Mouse (Mus musculus) hindbrain, postnatal 0 days (tissue): ENCODE data around the gene Med8. TPM values are rescaled to one million over a fixed set of nuclear protein-coding genes. Genes with fewer than 3 reads are reported as not detected.

ENCODE experiments used
- ATAC-seq: fragments of 200-750 bp; cut with Nextera tagmentation; 2 replicates; pipeline ENCODE4 v1.8.0; 2017; ENCODE audit warnings: mild to moderate bottlenecking, moderate TSS enrichment, moderate library complexity
- DNase-seq: peaks from one replicate; pipeline ENCODE4 v3.0.0-alpha.2; 2015; ENCODE audit warnings: low spot score
- H3K27ac ChIP-seq: fragments of 300-500 bp; sonication (generic); 2 replicates; pipeline ENCODE4 v1.5.1; 2014; ENCODE audit warnings: mild to moderate bottlenecking
- H3K27me3 ChIP-seq: fragments of 300-500 bp; sonication (generic); 2 replicates; pipeline ENCODE4 v1.6.1; 2014; ENCODE audit warnings: low read length, mixed read lengths; ENCODE audit not compliant: insufficient read depth
- H3K36me3 ChIP-seq: fragments of 300-500 bp; sonication (generic); 2 replicates; pipeline ENCODE4 v1.6.1; 2014; ENCODE audit warnings: low read length, mixed read lengths; ENCODE audit not compliant: insufficient read depth
- H3K4me1 ChIP-seq: fragments of 300-500 bp; sonication (generic); 2 replicates; pipeline ENCODE4 v1.6.1; 2014; ENCODE audit warnings: antibody characterized with exemption, low read length, mixed read lengths; ENCODE audit not compliant: insufficient read depth
- H3K4me2 ChIP-seq: fragments of 300-500 bp; sonication (generic); 2 replicates; pipeline ENCODE4 v1.6.1; 2014; ENCODE audit warnings: low read depth, mild to moderate bottlenecking, low read length, moderate library complexity, mixed read lengths
- H3K4me3 ChIP-seq: fragments of 300-500 bp; sonication (generic); 2 replicates; pipeline ENCODE4 v1.5.1; 2014; ENCODE audit warnings: low read length
- H3K9ac ChIP-seq: fragments of 300-500 bp; sonication (generic); replicated peaks from 2 replicates; pipeline ENCODE4 v1.6.1; 2014; ENCODE audit warnings: mild to moderate bottlenecking, low read length, moderate library complexity, mixed read lengths
- H3K9me3 ChIP-seq: fragments of 300-500 bp; sonication (generic); 2 replicates; pipeline ENCODE4 v1.6.1; 2016; ENCODE audit warnings: low read length, mixed read lengths
- CTCF ChIP-seq: IDR thresholded peaks from 2 replicates; pipeline ENCODE4 v1.5.1; 2016; ENCODE audit warnings: antibody characterized with exemption, control low read depth, low read depth
- WGBS: fragments of 180-500 bp; shearing (Covaris S2); extraction: QIAGEN DNeasy Blood & Tissue Kit; methylation state at CpG from one replicate; pipeline ENCODE4 v1.1.7; 2014; 5-methylcytosine and 5-hydroxymethylcytosine counted together
- polyA plus RNA-seq: library from polyadenylated mRNA; unstranded; fragments of >200 nt; fragmentation: Nextera tagmentation; extraction: Ambion mirVana; gene quantifications from 2 replicates; pipeline ENCODE4 v1.2.1, GENCODE M21; 2015
- total RNA-seq: library from RNA; depleted of rRNA; stranded (reverse); fragments of >200 nt; gene quantifications from 2 replicates; pipeline ENCODE4 v1.2.3, GENCODE M21; 2014

Med8 gene
- total and polyA plus RNA-seq, 2 experiments from 2014 or later = 48.8 to 100 TPM

DNA sequence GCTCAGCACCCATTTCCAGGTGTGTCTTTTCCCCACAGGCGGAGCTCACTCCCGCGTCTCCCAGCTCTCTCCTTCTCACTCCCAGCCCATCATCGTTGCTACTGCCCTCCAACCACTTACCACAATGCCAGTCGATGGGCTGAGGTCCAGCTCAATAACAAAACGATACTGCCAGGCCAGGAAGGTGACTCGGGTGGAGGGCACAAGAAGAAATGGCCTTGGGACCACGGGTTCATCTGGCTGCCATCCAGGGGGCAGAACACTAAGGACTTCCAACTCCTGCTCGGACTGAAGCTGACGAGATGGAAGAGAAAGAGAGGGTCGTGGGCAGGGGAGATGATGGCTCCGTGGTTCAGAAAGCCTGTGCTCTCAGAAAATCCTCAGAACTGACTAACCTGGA, 6.4 kb upstream of the Med8 start:
- Histone ChIP-seq H3K9me3 (no peaks in the 10 kb centered on the region), H3K4me3 (no peak overlapping the region), H3K4me2 (no peak overlapping the region), H3K9ac (no peak overlapping the region), H3K36me3 (peaks cover 53% of the 10 kb centered on the region), H3K27ac (no peak overlapping the region), H3K4me1 (no peaks in the 10 kb centered on the region), H3K27me3 (no peaks in the 10 kb centered on the region)
- TF ChIP-seq CTCF = no peak
- WGBS = 92% methylated on average over 12 of the region's 12 CpGs
- no peak for ATAC-seq
- DNase-seq = no peak

DNA sequence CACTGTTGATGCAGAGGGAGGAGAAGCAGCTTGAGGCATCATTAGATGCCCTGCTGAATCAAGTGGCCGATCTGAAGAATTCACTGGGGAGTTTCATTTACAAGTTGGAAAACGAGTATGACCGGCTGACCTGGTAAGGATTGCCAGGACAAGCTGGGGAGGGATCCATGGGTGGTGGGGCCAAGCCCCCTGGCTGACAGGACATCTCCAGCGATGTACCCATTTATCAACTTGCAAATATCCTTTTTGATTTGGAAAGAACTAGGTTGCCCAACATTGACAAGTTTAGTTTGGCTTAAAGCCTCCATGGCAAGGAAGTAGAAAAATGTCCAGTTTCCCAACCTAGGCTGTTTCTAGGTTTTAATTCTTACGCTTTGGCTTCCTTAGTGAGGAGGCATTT, 1.7 kb downstream of the Med8 start:
- Histone ChIP-seq H3K4me1 (peaks cover 13% of the 10 kb centered on the region; the same call in 1 of the 2 replicates), H3K27ac (no peak overlapping the region), H3K9ac (no peak overlapping the region), H3K36me3 (peaks cover 46% of the 10 kb centered on the region), H3K4me3 (no peak overlapping the region), H3K4me2 (no peak overlapping the region), H3K27me3 (no peaks in the 10 kb centered on the region), H3K9me3 (no peaks in the 10 kb centered on the region)
- WGBS = 93% methylated on average over 5 of the region's 5 CpGs
- DNase-seq = no peak
- ATAC-seq = no peak
- TF ChIP-seq CTCF = no peak

- no peaks in the 10 kb centered on the region for H3K9me3 ChIP-seq
- H3K4me1 ChIP-seq = peaks cover 9% of the 10 kb centered on the region; the same call in 1 of the 2 replicates
- peaks cover 71% of the 10 kb centered on the region for H3K36me3 ChIP-seq
- no peak overlapping the region for H3K4me2 ChIP-seq
- H3K9ac ChIP-seq = no peak overlapping the region
- DNase-seq (no peak), ATAC-seq (no peak)
- WGBS = 93% methylated on average over 5 of the region's 5 CpGs
- no peak overlapping the region for H3K27ac ChIP-seq
- no peaks in the 10 kb centered on the region for H3K27me3 ChIP-seq
- no peak for TF ChIP-seq CTCF
- H3K4me3 ChIP-seq = no peak overlapping the region
Observed at GRCm38 (mm10) chr4:118413553-118413952, 4.4 kb downstream of the Med8 start.

- H3K36me3 ChIP-seq = peaks cover 88% of the 10 kb centered on the region
- 70% methylated on average over 2 of the region's 2 CpGs for WGBS
- no peak overlapping the region for H3K9ac ChIP-seq
Observed at GRCm38 (mm10) chr4:118415779-118416178, 6.6 kb downstream of the Med8 start.

GRCm38 (mm10) chr4:118416329-118416728, 7.2 kb downstream of the Med8 start:
- 96% methylated on average over 5 of the region's 5 CpGs for WGBS
- no peaks in the 10 kb centered on the region for H3K4me1 ChIP-seq
- no peak overlapping the region for H3K4me3 ChIP-seq
- no peak overlapping the region for H3K4me2 ChIP-seq
- H3K9me3 ChIP-seq = no peaks in the 10 kb centered on the region
- TF ChIP-seq CTCF = no peak
- no peak overlapping the region for H3K27ac ChIP-seq
- no peaks in the 10 kb centered on the region for H3K27me3 ChIP-seq
- ATAC-seq (no peak), DNase-seq (no peak)
- peaks cover 90% of the 10 kb centered on the region for H3K36me3 ChIP-seq
- H3K9ac ChIP-seq = no peak overlapping the region

More at GRCm38 (mm10) chr4:118415779-118416178, 6.6 kb downstream of the Med8 start:
- ATAC-seq (no peak), DNase-seq (no peak)
- Histone ChIP-seq H3K27me3 (no peaks in the 10 kb centered on the region), H3K27ac (no peak overlapping the region), H3K9me3 (no peaks in the 10 kb centered on the region), H3K4me2 (no peak overlapping the region), H3K4me3 (no peak overlapping the region), H3K4me1 (no peaks in the 10 kb centered on the region)
- TF ChIP-seq CTCF = peak; percentile 18; the same call in 1 of the 2 replicates

DNA sequence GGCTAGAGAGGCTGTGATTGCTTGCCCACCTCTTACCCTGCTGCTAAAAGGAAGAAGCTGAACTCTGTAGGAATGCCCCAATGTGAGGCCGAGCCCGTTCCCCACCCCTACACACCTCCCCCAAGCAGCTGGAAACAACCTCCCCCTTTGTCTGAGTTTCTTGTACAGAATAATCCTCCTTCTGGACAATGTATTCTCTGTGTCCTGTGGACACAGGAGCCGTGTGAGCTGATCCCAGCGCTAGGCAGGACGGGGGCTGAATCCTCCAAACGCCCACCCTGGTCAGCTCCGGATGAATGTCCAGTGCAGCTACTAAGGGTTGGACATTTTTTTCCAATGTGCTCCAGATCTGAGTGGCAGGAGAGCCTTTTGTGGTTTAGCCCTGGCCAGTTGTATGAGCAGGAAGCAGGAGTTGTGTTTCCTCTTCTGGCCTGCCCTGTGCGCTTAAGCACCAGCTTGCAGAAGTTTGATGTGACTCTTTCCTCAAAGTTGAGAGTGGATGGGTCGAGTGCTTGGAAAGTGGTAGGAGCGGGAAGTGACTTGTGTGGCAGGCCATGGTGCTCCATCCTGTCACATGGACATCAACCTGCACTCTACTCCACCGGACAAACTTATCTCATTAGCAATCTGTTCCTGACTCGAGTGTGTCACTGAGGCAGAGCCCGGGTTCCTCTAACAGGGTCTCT, 8.1 kb downstream of the Med8 start:
- H3K4me3 ChIP-seq = no peak overlapping the region
- H3K36me3 ChIP-seq = peaks cover 86% of the 10 kb centered on the region
- no peak for DNase-seq
- 84% methylated on average over 13 of the region's 13 CpGs for WGBS
- H3K9ac ChIP-seq = no peak overlapping the region
- no peaks in the 10 kb centered on the region for H3K9me3 ChIP-seq
- ATAC-seq = peak; percentile 24; the same call in 1 of the 2 replicates
- TF ChIP-seq CTCF = no peak
- no peaks in the 10 kb centered on the region for H3K4me1 ChIP-seq
- H3K27ac ChIP-seq = no peak overlapping the region
- no peaks in the 10 kb centered on the region for H3K27me3 ChIP-seq
- no peak overlapping the region for H3K4me2 ChIP-seq

GRCm38 (mm10) chr4:118421384-118421783, 12.2 kb downstream of the Med8 start:
- Histone ChIP-seq H3K4me3 (no peak overlapping the region), H3K4me2 (no peak overlapping the region), H3K27me3 (no peaks in the 10 kb centered on the region), H3K9ac (no peak overlapping the region), H3K36me3 (peaks cover 45% of the 10 kb centered on the region), H3K9me3 (no peaks in the 10 kb centered on the region), H3K27ac (no peak overlapping the region), H3K4me1 (no peaks in the 10 kb centered on the region)
- WGBS = 78% methylated on average over 3 of the region's 3 CpGs
- ATAC-seq (no peak), DNase-seq (no peak)
- no peak for TF ChIP-seq CTCF
